Mouse (Mus musculus) cerebral cortex, adult 2 months (tissue): ENCODE results near the gene Cd47.

ENCODE experiments used
- WGBS: fragments of 180-500 bp; shearing (Covaris S2); methylation state at CpG from one replicate; pipeline ENCODE4 v1.1.7; 2018; 5-methylcytosine and 5-hydroxymethylcytosine counted together

The Cd47 gene

GRCm38 (mm10) chr16:49868278-49868677 is 67.9 kb downstream of the Cd47 start:
- WGBS = 94% methylated on average over 1 of the region's 1 CpGs

DNA sequence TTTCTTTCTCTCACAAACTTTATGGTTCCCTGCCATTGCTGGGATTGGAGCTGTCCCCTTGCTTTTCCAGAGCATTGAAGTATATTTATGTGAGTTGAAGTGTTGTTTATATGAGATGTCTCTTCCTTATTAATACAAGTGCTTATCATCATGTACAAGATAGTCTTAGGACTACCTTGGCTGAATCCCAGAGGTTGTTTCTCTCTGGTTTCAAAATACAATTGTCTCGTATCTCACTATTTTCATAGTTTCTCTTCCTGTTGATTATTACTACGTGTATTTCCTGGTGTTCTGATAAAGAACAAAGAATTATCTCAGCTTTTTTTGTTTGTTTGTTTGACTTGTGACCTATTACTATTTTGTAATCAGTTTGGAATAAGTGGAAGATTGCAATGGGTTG is 73.6 kb downstream of the Cd47 start:
- WGBS = 71% methylated on average over 2 of the region's 2 CpGs

- WGBS = 71% methylated on average over 1 of the region's 1 CpGs
Observed at GRCm38 (mm10) chr16:49874546-49874945, 74.2 kb downstream of the Cd47 start.

DNA sequence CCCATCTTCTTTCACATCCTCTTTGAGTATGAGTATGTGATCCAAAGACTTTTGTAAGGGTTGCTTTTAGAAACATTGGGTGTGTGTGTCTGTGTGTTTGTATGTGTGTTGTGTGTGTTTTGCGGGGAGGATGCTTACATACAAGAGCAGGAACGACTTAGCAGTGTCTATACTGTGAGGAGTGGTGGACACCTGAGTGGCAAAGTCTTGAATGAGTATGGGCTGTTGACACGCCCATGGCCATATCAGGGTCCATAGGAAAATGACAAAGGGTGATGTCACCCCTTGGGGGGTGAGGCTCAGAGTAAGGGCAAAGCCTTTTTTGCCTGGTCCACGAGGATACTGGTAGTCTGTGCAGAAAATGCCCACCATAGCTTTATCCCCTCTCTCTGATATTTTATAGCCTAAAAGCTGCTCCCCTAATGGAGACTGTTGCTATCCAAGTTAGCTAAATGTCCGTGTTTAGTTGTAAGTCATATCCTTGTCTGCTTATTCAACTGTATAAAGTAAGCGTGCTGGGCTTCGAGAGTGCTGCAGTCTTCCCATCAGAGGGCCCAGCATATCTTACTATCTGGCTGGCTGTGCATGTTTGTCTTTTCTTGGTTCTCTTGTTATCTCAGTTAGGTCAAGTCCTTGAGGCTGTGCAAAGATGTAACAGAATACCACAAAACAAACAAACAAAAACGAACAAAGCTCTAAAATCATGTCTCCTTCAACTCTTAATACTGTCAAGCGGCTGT is 76.1 kb downstream of the Cd47 start:
- WGBS = 81% methylated on average over 9 of the region's 9 CpGs

GRCm38 (mm10) chr16:49877243-49877642 is 76.9 kb downstream of the Cd47 start:
- WGBS = 81% methylated on average over 9 of the region's 9 CpGs

DNA sequence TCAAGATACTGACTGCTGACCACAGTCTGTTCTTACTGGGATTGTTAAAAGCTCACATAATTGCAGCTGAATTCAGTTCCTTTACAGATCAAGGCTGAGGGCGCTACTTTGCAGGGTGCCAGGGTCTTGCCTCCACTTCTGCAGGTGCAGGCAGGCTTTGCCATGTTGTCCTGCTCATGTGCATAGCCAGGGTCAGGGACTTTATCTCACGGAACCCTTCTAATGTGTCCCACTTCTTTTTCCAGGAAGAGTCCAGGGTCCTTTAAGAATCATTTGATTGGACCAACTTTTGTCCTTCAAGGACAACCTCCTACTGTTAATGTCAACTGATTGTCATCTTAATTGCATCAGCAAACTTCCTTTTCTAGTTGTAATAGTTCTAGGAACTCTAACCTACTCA is 77.7 kb downstream of the Cd47 start:
- WGBS = 82% methylated on average over 2 of the region's 2 CpGs

- whole genome bisulfite sequencing = 76% methylated on average over 9 of the region's 9 CpGs
Observed at GRCm38 (mm10) chr16:49886403-49887066, 86.2 kb downstream of the Cd47 start.

- 85% methylated on average over 3 of the region's 3 CpGs for WGBS
Observed at GRCm38 (mm10) chr16:49887290-49887689, 87.0 kb downstream of the Cd47 start.

DNA sequence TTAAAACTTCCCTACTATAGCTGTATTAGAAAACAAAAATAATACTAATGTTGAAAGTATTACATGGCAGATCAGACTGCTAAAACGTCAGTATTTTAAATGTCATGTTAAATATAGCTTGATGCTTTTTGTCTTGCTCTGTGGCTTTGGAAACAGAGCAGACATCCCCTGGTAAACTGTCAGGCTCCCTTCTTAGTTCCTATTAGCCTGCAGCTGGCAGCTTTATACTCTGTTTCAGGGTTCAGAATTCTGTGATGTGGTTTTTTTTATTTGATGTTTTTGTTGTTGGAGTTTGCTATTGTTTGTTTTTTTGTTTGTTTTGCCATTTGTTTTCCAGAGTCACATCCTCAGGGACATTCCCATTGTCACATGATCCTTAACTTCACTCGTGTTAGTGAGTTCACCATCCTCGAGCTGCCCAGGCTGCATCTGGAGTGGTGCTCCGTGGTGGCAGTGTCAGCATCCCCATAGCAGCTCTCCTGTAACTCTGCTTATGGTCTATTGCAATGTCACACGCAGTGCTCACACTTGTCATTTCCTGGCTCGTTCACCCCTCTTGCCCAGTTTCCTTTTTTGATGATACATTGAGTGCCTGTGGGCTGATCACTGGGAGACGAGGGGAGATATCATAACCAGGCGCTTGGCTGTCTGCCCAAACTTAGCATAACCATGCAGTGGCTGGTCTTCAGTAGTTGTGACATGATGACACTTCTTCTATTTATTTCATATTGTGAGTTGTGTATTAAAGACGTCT is 87.7 kb downstream of the Cd47 start:
- 61% methylated on average over 9 of the region's 9 CpGs for WGBS

DNA sequence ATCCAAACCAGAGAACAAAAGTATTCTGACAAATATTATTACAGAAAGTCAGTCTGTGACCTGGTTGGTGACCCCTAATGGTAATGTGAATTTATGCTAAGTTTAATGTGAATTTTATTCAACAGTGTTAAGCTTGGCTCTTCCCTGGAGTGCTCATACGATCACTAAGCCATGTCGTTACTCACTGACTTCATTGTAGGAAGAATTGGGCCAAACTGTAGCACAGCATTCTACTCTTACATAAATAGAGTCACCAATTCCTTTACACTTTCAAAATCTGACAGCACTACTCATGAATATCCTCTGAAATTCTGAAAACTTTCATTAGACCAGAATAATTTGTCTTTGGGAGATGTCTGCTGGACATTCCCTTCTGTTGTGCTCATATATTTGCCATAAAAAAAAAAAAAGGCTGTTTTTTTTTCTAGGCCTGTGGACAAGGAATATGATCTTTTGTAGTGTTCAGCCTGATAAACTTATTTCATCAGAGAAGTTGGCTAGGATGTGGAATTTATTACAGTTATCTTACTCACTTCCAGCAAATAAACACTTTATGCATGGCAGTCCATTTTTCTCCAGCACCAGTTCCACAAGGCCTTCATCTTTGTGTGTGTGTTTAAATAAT is 88.8 kb downstream of the Cd47 start:
- 54% methylated on average over 2 of the region's 2 CpGs for WGBS

- 97% methylated on average over 3 of the region's 3 CpGs for WGBS
Observed at GRCm38 (mm10) chr16:49892252-49892651, 91.9 kb downstream of the Cd47 start.

DNA sequence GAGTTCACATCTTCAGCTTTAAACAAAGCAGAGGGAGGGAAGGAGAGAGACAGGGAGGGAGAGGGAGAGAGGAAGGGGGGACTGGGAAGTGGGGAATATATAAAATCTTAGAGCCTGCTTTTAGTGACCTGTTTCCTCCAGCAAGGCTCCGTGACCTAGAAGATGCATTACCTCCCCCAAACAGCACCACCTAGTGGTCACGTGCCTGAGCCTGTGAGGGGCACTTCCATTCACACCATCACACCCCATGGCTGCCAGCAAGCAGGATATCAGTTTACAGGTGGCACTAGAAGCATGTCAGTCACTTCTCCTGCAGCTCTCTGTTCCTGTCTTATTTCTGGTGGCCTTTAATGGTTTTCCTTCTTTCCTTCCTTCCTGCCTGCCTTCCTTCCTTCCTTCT is 92.6 kb downstream of the Cd47 start:
- 76% methylated on average over 2 of the region's 2 CpGs for WGBS

- 64% methylated on average over 4 of the region's 4 CpGs for WGBS
Observed at GRCm38 (mm10) chr16:49894624-49895023, 94.3 kb downstream of the Cd47 start.

DNA sequence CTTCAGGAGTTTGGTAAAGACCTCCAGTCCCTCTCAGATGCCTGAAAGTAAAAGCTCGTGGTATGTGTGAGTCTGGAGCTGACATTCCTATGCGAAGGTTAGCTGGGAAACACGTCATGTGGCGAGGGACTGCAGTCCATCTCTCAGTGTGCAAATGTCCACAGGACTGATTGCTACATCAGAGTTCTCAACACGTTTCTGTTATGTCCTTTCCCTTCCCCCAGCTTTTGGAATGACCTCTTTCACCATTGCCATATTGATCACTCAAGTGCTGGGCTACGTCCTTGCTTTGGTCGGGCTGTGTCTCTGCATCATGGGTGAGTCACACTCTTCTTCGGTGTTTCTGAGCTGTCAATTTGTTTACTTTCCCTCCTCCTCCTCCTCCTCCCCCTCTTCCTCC is 95.8 kb downstream of the Cd47 start:
- WGBS = 76% methylated on average over 8 of the region's 8 CpGs

GRCm38 (mm10) chr16:49902083-49902482 is 101.8 kb downstream of the Cd47 start:
- WGBS = 92% methylated on average over 5 of the region's 5 CpGs

DNA sequence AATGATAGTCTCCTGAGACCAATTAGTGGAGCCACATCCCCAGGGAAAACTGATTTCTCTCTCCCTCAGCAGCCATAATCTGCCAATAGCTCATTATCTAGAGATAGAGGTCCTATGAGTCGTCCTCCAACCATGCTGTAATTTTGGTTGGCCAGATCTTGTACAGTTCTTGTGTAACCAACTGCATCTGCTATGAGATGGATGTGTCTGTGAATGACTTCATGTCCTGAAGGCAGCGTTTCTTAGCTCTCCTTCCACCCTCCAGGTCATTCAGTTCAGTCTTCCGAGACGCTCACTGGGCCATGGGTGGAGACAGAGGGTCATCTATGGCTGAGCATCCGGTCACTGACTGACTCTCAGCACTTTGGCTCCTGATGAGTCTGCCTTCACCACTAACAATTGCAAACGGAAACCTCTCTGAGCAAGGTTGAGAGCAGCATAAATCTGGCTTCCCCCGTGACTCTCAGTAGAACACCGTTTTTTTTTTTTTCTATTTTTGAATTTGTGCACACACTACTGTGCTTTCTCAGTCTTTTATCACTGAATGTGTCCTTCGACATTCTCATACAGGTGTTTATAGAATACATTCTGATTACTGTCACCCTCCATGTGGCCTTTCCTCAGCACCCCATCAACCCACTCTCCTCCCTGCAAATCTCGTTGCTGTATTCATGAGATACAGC is 104.1 kb downstream of the Cd47 start:
- 80% methylated on average over 10 of the region's 10 CpGs for WGBS

DNA sequence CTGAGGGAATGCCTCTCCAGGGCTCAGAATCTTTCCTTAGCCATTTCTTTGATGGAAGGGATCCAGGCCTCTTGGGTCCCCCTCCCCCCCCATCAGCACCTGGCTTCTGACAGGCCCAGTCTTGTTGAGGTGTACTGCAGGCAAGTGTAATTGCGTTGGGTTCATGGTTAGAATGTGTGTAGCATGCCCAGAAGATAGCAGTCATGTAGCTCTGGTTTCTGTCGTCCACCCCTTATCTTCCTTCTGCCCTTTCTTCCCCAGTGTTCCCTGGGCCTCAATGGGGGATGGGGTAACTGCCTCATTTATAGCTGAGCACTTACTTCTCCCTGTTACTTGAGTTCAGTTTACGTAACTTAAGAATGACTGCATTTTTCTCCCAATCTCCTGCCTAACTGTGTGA is 104.7 kb downstream of the Cd47 start:
- 76% methylated on average over 3 of the region's 3 CpGs for WGBS

DNA sequence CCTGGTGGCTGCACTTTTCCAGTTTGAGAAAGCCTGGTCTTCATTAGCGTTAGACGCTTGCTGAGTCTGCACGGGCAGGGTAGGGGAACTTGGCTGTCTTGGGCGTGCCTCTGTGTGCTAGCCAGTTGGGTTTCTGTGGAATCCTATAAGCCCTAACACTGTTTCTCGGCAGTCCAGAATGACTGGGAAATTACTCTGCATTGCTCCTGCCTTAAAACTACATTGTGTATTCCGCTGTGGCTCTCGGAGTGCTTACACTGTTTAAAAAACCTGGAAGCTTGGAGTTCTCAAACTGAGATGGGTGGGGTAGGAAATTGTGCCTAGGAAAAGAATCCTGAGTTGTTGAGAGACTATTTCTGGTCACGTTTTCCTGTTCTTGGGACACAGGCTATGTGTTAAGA is 105.3 kb downstream of the Cd47 start:
- 38% methylated on average over 8 of the region's 8 CpGs for WGBS

DNA sequence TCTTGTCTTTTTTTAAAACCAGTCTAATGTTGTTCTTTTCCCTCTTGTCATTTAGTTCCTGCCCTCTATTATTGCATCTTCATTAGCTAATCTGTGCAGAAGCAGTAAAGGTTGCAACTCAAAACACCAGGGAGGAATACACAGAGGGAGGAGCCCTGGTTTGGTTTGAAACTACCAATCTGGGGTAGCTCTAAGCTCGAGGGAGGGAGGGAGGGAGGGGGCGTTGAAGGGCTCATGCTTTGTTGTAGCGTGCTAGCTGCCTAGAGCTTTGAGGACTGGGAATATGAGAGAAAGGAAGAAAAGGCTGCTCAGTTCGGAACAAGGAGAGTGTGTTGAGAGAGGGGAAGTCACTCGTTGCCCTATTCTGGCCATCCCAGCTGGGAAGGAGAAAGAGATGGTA is 105.7 kb downstream of the Cd47 start:
- WGBS = 18% methylated on average over 5 of the region's 5 CpGs

GRCm38 (mm10) chr16:49906940-49907339 is 106.6 kb downstream of the Cd47 start:
- 68% methylated on average over 2 of the region's 2 CpGs for WGBS

DNA sequence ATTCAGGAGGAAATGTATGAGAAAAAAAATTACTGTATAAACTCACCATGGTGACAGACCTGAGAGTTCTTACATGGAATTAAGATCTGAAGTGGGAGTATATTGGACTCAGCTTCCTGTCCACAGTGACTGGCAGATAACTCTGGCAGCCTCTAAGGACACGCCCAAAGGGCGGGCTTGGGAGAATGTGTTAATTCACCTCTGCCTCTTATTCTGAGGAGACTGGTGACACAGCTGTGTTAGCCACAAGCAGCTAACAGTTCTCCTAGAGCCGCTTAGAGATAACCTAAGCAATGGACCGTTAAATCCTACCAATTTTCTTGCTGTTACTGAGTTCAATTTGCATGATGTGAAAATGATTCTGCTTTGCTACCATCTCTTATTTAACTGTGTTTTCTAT is 107.0 kb downstream of the Cd47 start:
- 53% methylated on average over 4 of the region's 4 CpGs for WGBS

- WGBS = 21% methylated on average over 8 of the region's 8 CpGs
Observed at GRCm38 (mm10) chr16:49909536-49909935, 109.2 kb downstream of the Cd47 start.
